Comparison of ENCODE assay signal across 32 mouse cellular contexts in genomic region chrX:100594791-100595190, GRCm38 (mm10). TPM values are rescaled to one million over a fixed set of nuclear protein-coding genes. Genes with fewer than 3 reads are reported as not detected.
"Had no signal": no experiment of that assay in that cellular context is flagged by ENCODE, and none has a peak within 500 bp of the region (broad histone marks: within the 10 kb centered on the region; RNA-seq: fewer than 3 reads in every experiment).

Gene P2ry4, minus strand, starts transcription at chrX:100594869.

- H3K4me2 ChIP-seq: heart, embryonic 12.5 days; hindbrain, embryonic 13.5 days; hindbrain, embryonic 15.5 days; limb, embryonic 12.5 days had no signal

- H3K4me3 ChIP-seq: gastrocnemius, adult 2 months; heart, embryonic 10.5 days; heart, embryonic 12.5 days; hindbrain, embryonic 10.5 days; hindbrain, embryonic 13.5 days; hindbrain, embryonic 15.5 days; layer of hippocampus, adult 2 months; left cerebral cortex, adult 2 months; limb, embryonic 10.5 days; limb, embryonic 12.5 days had no signal

- H3K4me1 ChIP-seq: heart, embryonic 10.5 days; heart, embryonic 12.5 days; hindbrain, embryonic 10.5 days; hindbrain, embryonic 13.5 days; hindbrain, embryonic 15.5 days; limb, embryonic 10.5 days; limb, embryonic 12.5 days had no signal

- H3K9ac ChIP-seq: heart, embryonic 12.5 days; hindbrain, embryonic 13.5 days; hindbrain, embryonic 15.5 days; limb, embryonic 12.5 days; liver, embryonic 14.5 days had no signal

- H3K9me3 ChIP-seq: heart, embryonic 10.5 days; heart, embryonic 12.5 days; hindbrain, embryonic 10.5 days; hindbrain, embryonic 13.5 days; hindbrain, embryonic 15.5 days; limb, embryonic 10.5 days; limb, embryonic 12.5 days had no signal

- H3K36me3 ChIP-seq: heart, embryonic 10.5 days; heart, embryonic 12.5 days; hindbrain, embryonic 10.5 days; hindbrain, embryonic 13.5 days; hindbrain, embryonic 15.5 days; limb, embryonic 10.5 days; limb, embryonic 12.5 days had no signal

- DNase-seq: gastrocnemius, adult 2 months; gastrocnemius, postnatal 10 days; gastrocnemius, postnatal 25 days; heart, adult 18-20 months; heart, postnatal 10 days; heart, postnatal 4 days; kidney, adult 18-20 months; kidney, adult 8-10 months; kidney, postnatal 10 days; kidney, postnatal 25 days; kidney, postnatal 4 days had no signal

- H3K27ac ChIP-seq: gastrocnemius, adult 2 months; heart, embryonic 10.5 days; hindbrain, embryonic 10.5 days; hindbrain, embryonic 13.5 days; hindbrain, embryonic 15.5 days; hindbrain, postnatal 0 days; layer of hippocampus, adult 2 months; left cerebral cortex, adult 2 months; limb, embryonic 10.5 days; limb, embryonic 12.5 days; liver, embryonic 14.5 days had no signal

- ATAC-seq: forebrain, embryonic 16.5 days; hindbrain, postnatal 0 days had no signal

RNA-seq across cellular contexts. Expression of gene P2ry4, which starts in this region (rescaled TPM):
- total RNA-seq: gastrocnemius, postnatal 25 days; gastrocnemius, postnatal 4 days; granulocyte monocyte progenitor cell, adult 5-6 weeks; heart, adult 18-20 months; heart, adult 8-10 months; heart, postnatal 10 days; heart, postnatal 25 days; heart, postnatal 4 days; layer of hippocampus, adult 2 months; left cerebral cortex, adult 2 months; left cerebral cortex, postnatal 14 days; left cerebral cortex, postnatal 36 days had no signal
- polyA plus RNA-seq: forebrain, embryonic 16.5 days; heart, embryonic 10.5 days; heart, embryonic 12.5 days; heart, embryonic 14.5 days; hindbrain, embryonic 10.5 days; hindbrain, embryonic 13.5 days; hindbrain, embryonic 15.5 days; kidney, embryonic 14.5 days; kidney, embryonic 16.5 days; limb, embryonic 10.5 days; limb, embryonic 12.5 days had no signal
